Mouse (Mus musculus) heart, adult 2 months (tissue): ENCODE data around the gene Gm44790.

Experiments used
- EP300 ChIP-seq: fragments of 200-500 bp; IDR thresholded peaks from 2 replicates; pipeline ENCODE4 v1.6.1; 2011; ENCODE audit warnings: low read depth, low read length, control low read depth; ENCODE audit not compliant: insufficient read depth
- POLR2A ChIP-seq: fragments of 200-500 bp; IDR thresholded peaks from 2 replicates; pipeline ENCODE4 v1.6.1; 2011; ENCODE audit warnings: mild to moderate bottlenecking, low read depth, low read length, control low read depth; ENCODE audit not compliant: insufficient read depth

DNA sequence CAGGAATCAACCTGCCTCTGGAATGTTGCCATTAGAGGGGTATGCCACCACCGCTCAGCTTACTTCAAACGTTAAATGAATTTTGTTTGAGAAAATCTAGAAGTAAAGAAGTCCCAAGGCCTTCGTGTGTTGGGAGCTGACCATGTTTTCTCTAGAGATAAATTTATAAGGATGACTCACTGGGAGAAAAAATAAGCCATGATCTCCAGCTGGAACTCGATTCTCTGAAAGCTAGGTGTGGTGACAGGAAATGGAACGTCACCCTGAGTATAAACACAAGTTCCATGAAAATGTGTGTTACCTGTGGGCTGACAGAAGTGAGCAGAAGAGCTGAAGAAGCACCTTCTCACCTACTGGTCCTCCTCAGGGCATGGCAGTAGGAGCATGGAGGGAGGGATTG is 50.5 kb downstream of the Gm44790 start:
- TF ChIP-seq EP300 (no peak), POLR2A (no peak)
